Mouse (Mus musculus): ENCODE results near the gene Fbxl19. TPM values are rescaled to one million over a fixed set of nuclear protein-coding genes. Genes with fewer than 3 reads are reported as not detected.
A peak's percentile ranks its signal among the peaks of the same experiment; 100 is the strongest.

The Fbxl19 gene
- polyA plus RNA-seq, 1 experiment from 2014 or later: 11.4 TPM

DNA sequence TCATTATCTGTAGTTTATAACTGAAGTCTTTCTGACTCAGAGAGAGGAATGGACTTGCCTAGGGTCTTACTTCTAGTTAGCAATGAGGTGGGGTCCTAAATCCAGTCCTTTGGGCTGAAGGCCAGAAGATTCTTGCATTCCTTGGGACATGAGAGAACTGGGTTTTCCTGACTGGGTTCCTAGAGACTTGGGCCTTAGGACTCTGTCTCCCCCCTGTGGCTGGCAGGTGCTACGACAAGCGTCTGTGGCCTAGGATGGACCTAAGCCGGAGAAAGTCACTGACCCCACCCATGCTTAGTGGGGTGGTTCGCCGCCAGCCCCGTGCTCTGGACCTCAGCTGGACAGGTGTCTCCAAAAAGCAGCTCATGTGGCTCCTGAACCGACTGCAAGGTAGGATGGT is 16.7 kb downstream of the Fbxl19 start:
- peaks cover 10% of the 10 kb centered on the region for H3K4me1 ChIP-seq

DNA sequence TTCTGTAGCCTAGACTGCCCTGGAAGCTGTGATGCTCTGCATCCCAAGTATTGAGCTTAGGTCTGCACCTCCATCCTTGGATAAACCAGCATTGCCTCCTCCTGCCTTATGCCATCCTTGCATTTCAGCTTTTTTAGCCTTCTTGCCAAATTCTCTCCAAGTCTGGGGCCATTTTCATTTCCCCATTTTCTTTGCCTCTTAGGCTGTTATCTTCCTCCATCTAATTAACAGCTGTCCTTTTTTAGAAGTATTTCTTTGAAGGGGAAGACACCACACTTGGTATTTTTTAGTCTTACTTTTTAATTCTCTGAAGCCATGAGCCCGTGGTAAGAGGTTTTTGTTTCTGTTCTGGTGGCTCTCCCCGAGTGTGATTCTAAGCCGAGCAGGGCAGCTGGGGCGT is 19.3 kb downstream of the Fbxl19 start:
- no peaks in the 10 kb centered on the region for H3K9me3 ChIP-seq (replicated peaks)
- H3K9ac ChIP-seq: no peak overlapping the region
- H3K27ac ChIP-seq: no peak overlapping the region
- ATAC-seq (ENCODE audit: low FRiP score): no peak
- H3K4me2 ChIP-seq (replicated peaks): no peak overlapping the region
- H3K36me3 ChIP-seq: peaks cover 77% of the 10 kb centered on the region
- H3K4me1 ChIP-seq: peaks cover 12% of the 10 kb centered on the region
- H3K27me3 ChIP-seq: no peaks in the 10 kb centered on the region
- H3K4me3 ChIP-seq: no peak overlapping the region
- 96% methylated on average over 4 of the region's 4 CpGs for WGBS

More for the DNA sequence above, 16.7 kb downstream of the Fbxl19 start:
- ATAC-seq (ENCODE audit: low FRiP score): no peak
- WGBS: 44% methylated on average over 7 of the region's 7 CpGs
- no peaks in the 10 kb centered on the region for H3K27me3 ChIP-seq
- H3K4me2 ChIP-seq (replicated peaks): no peak overlapping the region
- no peak overlapping the region for H3K27ac ChIP-seq
- H3K9ac ChIP-seq: no peak overlapping the region
- H3K9me3 ChIP-seq (replicated peaks): no peaks in the 10 kb centered on the region
- H3K36me3 ChIP-seq: peaks cover 78% of the 10 kb centered on the region
- no peak overlapping the region for H3K4me3 ChIP-seq

DNA sequence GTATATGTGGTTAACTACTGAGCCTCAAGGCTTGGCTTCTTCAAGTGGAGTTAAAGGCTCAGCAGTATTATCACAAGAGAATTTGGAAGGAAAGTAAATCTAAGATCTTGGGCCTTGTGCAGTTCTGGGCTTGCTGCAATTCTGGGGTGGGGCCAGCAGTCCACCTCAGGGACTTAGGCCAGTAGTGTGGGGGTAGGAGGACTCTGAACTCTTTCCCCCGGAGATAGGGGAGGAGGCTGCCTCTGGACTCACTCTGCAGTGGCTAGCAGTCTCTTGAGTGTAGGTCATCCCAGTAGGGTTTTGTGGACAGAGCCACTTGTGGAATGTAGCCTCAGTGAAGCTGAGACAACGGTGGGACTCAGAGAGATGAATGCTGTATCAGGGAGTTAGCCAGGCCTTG is 21.4 kb downstream of the Fbxl19 start:
- Histone ChIP-seq H3K27me3 (no peaks in the 10 kb centered on the region), H3K4me3 (no peak overlapping the region), H3K4me2 (replicated peaks) (no peak overlapping the region), H3K9ac (no peak overlapping the region), H3K4me1 (peaks cover 29% of the 10 kb centered on the region), H3K36me3 (peaks cover 63% of the 10 kb centered on the region), H3K27ac (no peak overlapping the region), H3K9me3 (replicated peaks) (no peaks in the 10 kb centered on the region)
- no peak for ATAC-seq (ENCODE audit: low FRiP score)
- 92% methylated on average over 2 of the region's 2 CpGs for WGBS

DNA sequence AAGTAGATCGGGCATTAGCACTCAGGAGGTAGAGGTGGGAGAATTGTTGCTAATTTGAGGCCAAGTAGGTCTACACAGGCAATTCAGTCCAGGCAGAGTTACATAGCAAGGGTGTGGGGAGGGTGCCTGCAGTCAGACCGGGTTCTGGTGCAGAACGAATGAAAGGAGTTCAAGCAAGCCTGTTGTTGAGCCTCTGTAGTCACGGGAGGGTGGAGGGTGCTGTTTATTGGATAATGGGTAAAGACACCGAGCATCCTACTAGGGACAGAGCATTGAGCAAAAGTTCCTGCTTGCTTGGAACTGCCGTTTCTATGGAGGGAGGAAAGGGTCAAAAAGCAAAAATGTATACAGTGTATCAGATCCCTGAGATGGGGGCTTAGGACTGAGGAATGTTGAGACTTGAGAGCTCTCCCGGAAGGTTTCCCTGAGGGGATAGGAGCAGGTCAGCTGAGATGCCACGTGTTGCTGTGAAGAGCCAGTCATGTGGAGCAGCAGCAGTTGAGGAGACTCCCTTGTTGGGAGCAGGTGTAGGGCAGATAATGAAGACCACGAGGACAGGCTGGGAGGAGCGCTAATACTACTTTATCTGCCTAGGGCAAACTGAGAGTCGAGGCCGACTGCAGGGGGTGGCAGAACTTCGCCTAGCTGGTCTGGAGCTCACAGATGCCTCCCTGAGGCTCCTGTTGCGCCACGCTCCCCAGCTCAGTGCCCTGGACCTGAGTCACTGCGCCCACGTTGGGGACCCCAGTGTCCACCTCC is 22.7 kb downstream of the Fbxl19 start:
- WGBS: 81% methylated on average over 17 of the region's 17 CpGs
- Histone ChIP-seq H3K4me1 (peaks cover 30% of the 10 kb centered on the region), H3K27ac (no peak overlapping the region), H3K27me3 (no peaks in the 10 kb centered on the region), H3K36me3 (peaks cover 58% of the 10 kb centered on the region), H3K9ac (no peak overlapping the region), H3K4me2 (replicated peaks) (no peak overlapping the region), H3K4me3 (no peak overlapping the region), H3K9me3 (replicated peaks) (no peaks in the 10 kb centered on the region)
- no peak for ATAC-seq (ENCODE audit: low FRiP score)

DNA sequence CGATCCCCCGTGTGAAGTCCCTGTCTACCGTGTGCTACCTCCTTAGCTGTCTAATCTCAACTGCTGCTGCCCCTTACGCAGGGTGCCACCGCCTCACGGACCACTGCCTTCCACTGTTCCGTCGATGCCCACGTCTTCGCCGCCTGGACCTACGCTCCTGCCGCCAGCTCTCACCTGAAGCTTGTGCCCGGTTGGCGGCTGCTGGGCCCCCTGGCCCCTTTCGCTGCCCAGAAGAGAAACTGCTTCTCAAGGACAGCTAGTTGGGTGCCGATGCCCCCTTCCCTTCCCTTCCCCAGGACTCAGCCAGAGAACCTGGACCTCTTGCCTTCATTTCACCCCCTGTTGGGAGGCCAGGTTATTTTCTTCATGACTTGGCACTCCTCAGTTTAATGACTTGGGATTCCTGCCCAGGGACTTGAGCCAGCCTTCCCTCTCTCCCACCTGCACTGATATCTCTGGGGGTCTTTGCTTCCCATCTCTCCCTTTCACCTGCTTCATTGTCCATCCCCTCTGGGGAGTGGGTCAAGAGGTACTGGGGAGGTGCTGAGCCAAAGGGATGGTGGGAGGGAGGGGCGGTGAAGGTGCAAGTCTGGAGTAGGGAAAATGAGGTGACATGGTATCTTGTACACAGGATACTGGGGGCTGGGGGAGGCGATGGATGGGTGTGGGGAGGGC is 23.5 kb downstream of the Fbxl19 start:
- no peaks in the 10 kb centered on the region for H3K9me3 ChIP-seq (replicated peaks)
- H3K4me3 ChIP-seq: no peak overlapping the region
- no peak overlapping the region for H3K9ac ChIP-seq
- H3K27ac ChIP-seq: peak overlapping the region; percentile 60; the same call in 1 of the 2 replicates
- no peak for ATAC-seq (ENCODE audit: low FRiP score)
- no peaks in the 10 kb centered on the region for H3K27me3 ChIP-seq
- peaks cover 30% of the 10 kb centered on the region for H3K4me1 ChIP-seq
- WGBS: 95% methylated on average over 19 of the region's 19 CpGs
- peaks cover 53% of the 10 kb centered on the region for H3K36me3 ChIP-seq
- H3K4me2 ChIP-seq (replicated peaks): no peak overlapping the region

DNA sequence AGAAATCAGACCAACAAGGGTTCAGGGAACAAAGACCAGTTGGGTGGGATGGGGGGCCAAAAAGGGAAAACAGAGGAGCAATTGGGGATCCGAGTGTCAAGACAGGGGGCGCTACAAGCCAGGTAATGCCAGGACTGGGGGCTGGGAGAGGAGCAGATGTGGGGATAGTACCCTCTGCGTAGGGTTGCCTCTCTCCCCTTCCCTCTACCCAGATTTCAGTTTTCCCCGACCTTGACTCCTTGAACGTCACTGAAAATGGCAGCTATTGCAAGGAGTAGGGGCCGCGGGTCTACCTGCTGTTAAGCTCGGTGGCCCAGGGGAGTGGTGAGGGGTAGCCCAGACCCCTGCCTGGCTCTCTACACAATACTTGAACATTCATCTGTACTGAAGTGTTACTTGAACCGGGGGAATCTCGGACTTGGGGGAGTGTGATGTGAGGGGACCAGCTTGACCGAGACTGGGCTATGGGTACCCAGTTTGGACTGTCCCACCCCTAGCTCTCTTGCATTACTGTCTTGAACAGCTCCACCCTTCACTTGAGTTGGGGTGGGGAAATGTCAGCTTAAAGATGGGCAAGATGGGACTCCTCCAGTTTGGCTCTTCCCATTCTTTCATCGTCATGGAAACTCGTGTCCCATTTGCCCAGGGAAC is 24.1 kb downstream of the Fbxl19 start:
- Histone ChIP-seq H3K9me3 (replicated peaks) (no peaks in the 10 kb centered on the region), H3K4me3 (no peak overlapping the region), H3K4me1 (peaks cover 30% of the 10 kb centered on the region), H3K9ac (no peak overlapping the region), H3K36me3 (peaks cover 48% of the 10 kb centered on the region), H3K27me3 (no peaks in the 10 kb centered on the region), H3K27ac (peak overlapping the region; percentile 60), H3K4me2 (replicated peaks) (no peak overlapping the region)
- ATAC-seq (ENCODE audit: low FRiP score): no peak
- WGBS: 46% methylated on average over 12 of the region's 13 CpGs

DNA sequence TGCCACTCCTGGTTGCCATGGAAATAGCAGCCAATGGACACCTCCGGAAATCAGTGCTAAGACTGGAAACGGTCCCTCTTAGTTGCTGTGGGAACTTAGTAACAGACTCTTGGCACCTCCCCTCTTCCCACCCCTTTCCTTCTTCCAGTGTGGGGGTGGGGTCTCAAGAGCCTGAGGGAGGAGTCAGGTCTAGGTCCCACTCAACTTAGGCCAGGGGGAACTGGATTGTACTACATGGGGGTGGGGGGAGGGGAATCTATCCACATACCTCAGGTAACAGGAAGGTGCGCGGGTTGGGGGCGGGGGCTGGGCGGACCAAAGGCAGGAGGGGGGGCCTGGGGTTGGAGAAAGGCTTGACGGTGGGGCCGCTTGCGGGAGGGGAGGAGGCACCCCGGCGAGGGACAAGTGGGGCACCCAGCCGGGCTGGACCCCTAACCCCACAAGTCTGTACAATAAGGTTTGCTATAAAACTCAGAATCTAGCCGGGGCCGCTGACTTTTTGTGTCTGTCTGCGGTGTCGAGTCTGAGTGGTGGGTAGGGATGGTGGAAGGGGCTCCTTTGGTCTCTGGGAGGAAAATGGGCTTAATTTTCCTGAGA is 24.8 kb downstream of the Fbxl19 start:
- Histone ChIP-seq H3K4me1 (peaks cover 30% of the 10 kb centered on the region), H3K27ac (peak overlapping the region; percentile 77), H3K9ac (peak overlapping the region; percentile 74), H3K27me3 (no peaks in the 10 kb centered on the region), H3K9me3 (replicated peaks) (no peaks in the 10 kb centered on the region), H3K4me2 (replicated peaks) (peak overlapping the region; percentile 80), H3K36me3 (peaks cover 42% of the 10 kb centered on the region), H3K4me3 (peak overlapping the region; percentile 51)
- WGBS: 2% methylated on average over 16 of the region's 16 CpGs
- peak; percentile 79 for ATAC-seq (ENCODE audit: low FRiP score)

DNA sequence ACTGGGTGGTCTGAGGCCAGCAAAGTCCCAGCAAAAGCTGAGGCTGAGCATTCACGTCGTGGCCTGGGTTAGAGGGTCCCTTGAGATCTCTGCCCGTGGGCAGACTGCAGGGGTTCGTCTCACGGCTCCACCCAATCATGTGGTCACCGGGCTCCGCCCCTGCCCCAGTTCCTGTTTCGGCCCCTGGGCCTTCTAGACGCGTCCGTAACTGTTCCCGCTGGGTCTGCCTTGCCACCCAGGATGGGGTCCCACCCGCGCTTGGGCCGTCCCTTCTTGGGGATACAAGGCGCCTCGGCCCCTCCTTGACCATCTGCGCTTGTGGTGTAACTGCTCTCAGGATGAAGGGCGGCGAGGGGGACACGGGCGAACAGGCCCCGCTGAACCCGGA is 25.3 kb downstream of the Fbxl19 start, which contains the start of gene Orai3:
Gene Orai3 (plus strand): TSS at position 165 of the 388 bp plus-strand sequence.
- under 1% methylated on average over 24 of the region's 24 CpGs for WGBS
- Histone ChIP-seq H3K4me3 (peak within 1 kb of the TSS; percentile 51), H3K36me3 (peaks cover 38% of the 10 kb centered on the region), H3K27ac (peak within 1 kb of the TSS; percentile 77), H3K9me3 (replicated peaks) (no peaks in the 10 kb centered on the region), H3K4me1 (peaks cover 30% of the 10 kb centered on the region), H3K4me2 (replicated peaks) (peak within 1 kb of the TSS; percentile 80), H3K27me3 (no peaks in the 10 kb centered on the region), H3K9ac (peak within 1 kb of the TSS; percentile 74)
- ATAC-seq (ENCODE audit: low FRiP score): peak; percentile 61

DNA sequence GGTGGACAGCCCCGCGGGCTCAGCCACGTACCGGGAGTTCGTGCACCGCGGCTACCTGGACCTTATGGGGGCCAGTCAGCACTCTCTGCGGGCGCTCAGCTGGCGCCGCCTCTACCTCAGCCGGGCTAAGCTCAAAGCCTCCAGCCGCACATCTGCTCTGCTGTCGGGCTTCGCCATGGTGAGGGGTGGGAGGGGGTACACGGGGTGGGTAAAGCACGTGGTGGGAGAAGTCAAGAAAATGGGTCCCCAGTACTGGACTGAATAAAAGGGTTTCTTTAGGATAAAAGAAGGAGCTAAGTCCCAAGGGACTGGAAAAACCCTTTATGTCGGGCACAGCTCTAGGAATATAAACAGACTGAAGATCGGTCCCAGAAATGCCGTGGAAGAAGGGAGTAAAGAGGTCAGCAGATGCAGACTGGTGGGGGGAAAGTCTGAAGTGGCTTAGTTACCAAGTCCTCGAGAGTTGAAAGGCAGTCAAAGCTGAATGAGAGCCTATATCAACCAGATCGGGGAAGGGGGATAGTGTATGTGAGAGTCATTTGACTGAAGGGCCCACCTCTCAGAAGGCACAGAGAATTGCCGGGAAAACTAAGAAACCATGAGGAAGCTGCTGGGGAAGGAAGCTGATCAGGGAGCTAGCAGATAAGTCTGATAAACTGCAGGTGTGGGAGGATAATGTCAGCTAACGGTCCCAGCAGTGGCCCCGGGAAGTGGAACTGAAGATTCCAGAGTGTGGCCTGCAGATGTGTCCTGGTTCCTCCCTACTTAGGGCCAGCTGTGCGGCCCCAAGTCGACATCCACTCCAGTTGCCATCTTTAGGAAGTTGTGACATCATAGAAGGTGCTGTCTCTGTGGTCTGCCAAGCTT is 25.9 kb downstream of the Fbxl19 start:
- Histone ChIP-seq H3K4me1 (peaks cover 30% of the 10 kb centered on the region), H3K36me3 (peaks cover 31% of the 10 kb centered on the region), H3K4me3 (peak overlapping the region; percentile 51), H3K27me3 (no peaks in the 10 kb centered on the region), H3K27ac (peak overlapping the region; percentile 77), H3K4me2 (replicated peaks) (peak overlapping the region; percentile 80), H3K9ac (peak overlapping the region; percentile 74), H3K9me3 (replicated peaks) (no peaks in the 10 kb centered on the region)
- 4% methylated on average over 27 of the region's 27 CpGs for WGBS
- ATAC-seq (ENCODE audit: low FRiP score): peak; percentile 33

DNA sequence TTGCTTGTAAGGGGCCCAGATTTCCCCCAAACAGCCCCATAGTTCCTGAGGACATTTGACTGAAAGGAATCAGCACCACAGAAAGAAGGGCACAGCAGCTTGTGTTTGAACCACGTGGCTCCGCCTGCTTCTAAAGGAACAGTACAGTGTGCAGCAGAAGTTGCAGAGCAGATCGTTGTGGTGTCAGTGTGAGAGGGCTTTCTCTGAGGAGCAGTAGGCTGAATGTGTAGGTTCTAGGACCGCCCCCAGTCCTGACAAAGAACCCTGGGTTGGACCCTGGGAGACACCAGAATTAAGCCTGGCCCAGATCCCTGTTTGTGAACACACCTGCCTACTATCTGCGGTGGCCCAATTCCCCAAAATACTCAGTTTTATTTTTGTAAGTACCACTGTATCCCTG is 26.9 kb downstream of the Fbxl19 start:
- WGBS: 73% methylated on average over 5 of the region's 5 CpGs
- peaks cover 23% of the 10 kb centered on the region for H3K36me3 ChIP-seq
- ATAC-seq (ENCODE audit: low FRiP score): no peak
- no peaks in the 10 kb centered on the region for H3K9me3 ChIP-seq (replicated peaks)
- H3K9ac ChIP-seq: no peak overlapping the region
- H3K4me3 ChIP-seq: no peak overlapping the region
- no peak overlapping the region for H3K27ac ChIP-seq
- peaks cover 30% of the 10 kb centered on the region for H3K4me1 ChIP-seq
- H3K4me2 ChIP-seq (replicated peaks): no peak overlapping the region
- no peaks in the 10 kb centered on the region for H3K27me3 ChIP-seq

DNA sequence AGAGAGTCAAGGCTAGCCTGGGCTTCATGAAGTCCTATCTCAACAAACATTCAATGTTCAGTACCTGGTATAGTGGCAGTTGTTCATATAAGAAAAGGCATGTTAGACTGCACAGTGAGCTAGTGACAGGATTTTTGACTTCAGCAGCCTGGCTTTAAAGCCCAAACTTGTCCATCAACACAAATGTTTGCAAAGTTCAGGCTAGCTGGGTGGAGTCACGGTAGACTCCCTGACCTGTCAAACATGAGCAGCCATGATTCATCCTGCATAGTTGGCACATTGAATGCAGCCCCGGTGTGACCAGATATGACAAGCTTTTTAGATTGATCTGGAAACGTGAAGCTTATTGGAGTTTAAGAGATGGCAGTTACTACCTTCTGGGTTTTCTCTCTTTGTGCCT is 27.7 kb downstream of the Fbxl19 start:
- 84% methylated on average over 3 of the region's 3 CpGs for WGBS

More for the DNA sequence above, 27.7 kb downstream of the Fbxl19 start:
- Histone ChIP-seq H3K27me3 (no peaks in the 10 kb centered on the region), H3K36me3 (peaks cover 15% of the 10 kb centered on the region), H3K4me2 (replicated peaks) (no peak overlapping the region), H3K27ac (no peak overlapping the region), H3K4me1 (peaks cover 30% of the 10 kb centered on the region), H3K9me3 (replicated peaks) (no peaks in the 10 kb centered on the region), H3K9ac (no peak overlapping the region), H3K4me3 (no peak overlapping the region)
- no peak for ATAC-seq (ENCODE audit: low FRiP score)
